Mouse (Mus musculus): ENCODE results near the gene Ccdc169.

- TF ChIP-seq CTCF (IDR thresholded peaks at IDR 0.05; ENCODE audit: low read depth) (peak; percentile 69), EP300 (IDR thresholded peaks at IDR 0.05; ENCODE audit: low read depth) (no peak)
Observed at GRCm38 (mm10) chr3:55151656-55152433, 14.7 kb downstream of the Ccdc169 start.

Measured in liver, postnatal 0 days (tissue).